Mouse (Mus musculus): ENCODE measurements around the gene Rnf32. TPM values are rescaled to one million over a fixed set of nuclear protein-coding genes. Genes with fewer than 3 reads are reported as not detected.

The Rnf32 gene
- total RNA-seq (2021), result 5.1 and 5.5 TPM in 2 replicates
- long read RNA-seq, partial matches to known transcripts, result 1 of 4 reads
- long read RNA-seq, other reads (novel, unspliced or antisense), result 3 of 4 reads

GRCm38 (mm10) chr5:29195570-29196263 is at the start of gene Rnf32:
TSS of gene Rnf32 (plus strand) at chr5:29195992.
- DNase-seq, result peak; percentile 89

- DNase-seq, result no peak
Observed at GRCm38 (mm10) chr5:29150146-29150545, 45.6 kb upstream of the Rnf32 start.

- no peak for DNase-seq
Observed at GRCm38 (mm10) chr5:29159849-29160248, 35.9 kb upstream of the Rnf32 start.

GRCm38 (mm10) chr5:29166947-29167346 is 28.8 kb upstream of the Rnf32 start:
- no peak for DNase-seq

DNA sequence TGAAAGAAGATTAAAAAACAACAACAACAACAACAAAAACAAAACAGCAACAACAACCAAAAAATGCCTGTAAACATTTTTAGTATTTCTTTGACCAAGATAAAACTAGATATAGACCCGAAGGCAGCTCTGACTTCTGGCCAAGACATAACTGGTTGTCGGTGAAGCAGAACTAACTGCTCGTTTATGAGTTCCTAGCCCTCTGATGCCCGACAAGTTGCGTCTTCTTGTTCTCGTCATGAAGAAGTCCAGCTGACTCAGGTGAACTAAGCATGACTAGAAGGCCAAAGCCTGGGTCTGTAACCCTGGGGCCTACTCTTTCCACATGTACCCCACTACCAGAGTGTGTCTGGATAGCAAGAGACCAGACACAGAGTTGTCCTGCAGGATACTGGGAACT is 25.6 kb upstream of the Rnf32 start:
- no peak for DNase-seq

DNA sequence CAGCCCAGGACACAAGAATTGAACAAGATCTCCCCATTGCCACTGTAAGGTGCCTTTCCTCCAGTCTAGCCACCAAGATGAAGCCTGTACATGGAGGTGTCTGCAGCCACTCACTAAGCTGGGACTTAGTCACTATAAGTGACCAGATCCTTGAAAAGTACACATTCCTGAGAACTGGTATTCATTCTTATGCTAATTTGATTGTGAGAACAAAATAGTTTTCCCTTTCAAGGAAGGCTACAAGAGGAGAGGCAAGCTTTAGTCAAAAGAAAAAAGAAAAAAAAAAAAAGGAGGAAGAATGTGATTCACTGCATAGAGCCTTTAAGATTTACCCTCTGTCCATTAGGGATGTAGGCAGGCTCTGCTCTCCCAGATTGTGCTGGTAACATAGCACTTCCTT is 24.6 kb upstream of the Rnf32 start:
- DNase-seq, result no peak

DNA sequence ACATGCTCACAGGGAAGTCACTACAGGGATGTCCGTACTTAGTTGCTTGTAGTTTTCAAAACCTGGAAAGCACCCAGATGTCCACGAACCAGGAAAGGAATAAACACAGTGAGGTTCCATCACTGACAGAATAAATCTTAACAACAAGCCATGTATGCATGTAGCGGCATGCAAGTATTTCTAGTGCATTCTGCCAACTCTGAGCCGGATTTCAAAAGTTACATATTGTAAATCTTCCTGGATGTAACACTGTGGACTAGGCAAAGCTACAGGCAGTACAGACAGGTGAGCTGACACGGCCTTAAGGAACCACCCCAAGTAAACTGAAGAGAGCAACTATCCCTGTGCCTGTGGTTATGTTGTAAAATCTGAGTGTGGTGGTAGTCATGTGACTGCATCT is 9.0 kb upstream of the Rnf32 start:
- DNase-seq, result no peak

DNA sequence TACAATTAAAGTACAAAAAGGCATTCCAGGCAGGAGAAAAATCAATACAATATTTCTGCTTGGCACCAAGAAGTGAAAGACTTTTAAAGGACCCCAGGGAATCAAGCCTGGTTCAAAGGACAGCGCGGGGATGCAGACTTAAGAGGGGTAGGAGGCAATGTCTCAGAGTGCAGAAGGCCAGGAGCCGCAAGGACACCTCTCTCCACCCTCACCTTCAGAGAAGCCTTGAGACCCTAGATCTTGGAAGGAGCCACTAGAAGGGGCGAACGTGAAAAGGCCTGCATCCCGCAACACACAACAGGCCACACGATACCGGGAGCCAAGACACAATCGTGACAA is 592 bp upstream of the Rnf32 start:
- DNase-seq, result no peak

- DNase-seq, result no peak
Observed at GRCm38 (mm10) chr5:29196264-29196658, 469 bp downstream of the Rnf32 start.

- DNase-seq, result no peak
Observed at GRCm38 (mm10) chr5:29197187-29197586, 1.4 kb downstream of the Rnf32 start.

GRCm38 (mm10) chr5:29198960-29199488 is 3.2 kb downstream of the Rnf32 start:
- no peak for DNase-seq

DNA sequence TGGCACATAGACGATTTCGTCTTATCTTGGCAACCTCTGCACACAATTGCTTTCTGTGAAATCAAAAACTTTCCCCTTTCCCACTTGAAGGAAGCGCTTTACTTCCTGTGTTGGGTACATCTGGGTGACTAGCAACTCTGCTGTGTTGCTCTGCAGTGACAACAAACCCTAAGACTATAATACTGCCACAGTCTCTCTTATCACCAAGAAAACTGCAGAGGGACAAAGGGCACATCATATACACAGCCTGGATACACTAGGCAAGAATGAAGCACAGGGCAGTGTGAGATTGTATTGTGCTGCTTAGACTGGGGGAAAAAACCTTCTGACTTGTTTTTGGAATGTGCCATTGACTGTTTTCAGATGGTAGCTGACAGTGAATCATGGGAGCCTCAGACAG is 4.1 kb downstream of the Rnf32 start:
- DNase-seq, result no peak

DNA sequence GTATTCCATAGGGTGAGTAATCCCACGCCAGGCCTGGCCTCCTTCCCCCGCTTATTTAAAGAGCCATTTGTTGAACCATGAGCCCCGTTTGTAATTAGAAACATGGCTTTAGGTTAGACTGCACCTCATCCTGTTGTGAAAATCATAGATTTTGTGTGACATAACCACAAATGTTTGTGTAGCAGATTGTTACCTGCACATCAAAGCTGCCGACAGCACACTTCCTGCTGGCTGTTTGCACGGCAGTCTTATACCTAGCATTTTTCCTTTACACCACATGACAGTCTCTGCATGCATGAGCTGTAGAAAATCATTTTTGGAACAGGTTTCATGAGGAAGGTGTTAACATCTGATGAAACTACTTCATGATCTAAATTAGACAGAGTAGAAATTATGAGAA is 9.9 kb downstream of the Rnf32 start:
- no peak for DNase-seq

DNA sequence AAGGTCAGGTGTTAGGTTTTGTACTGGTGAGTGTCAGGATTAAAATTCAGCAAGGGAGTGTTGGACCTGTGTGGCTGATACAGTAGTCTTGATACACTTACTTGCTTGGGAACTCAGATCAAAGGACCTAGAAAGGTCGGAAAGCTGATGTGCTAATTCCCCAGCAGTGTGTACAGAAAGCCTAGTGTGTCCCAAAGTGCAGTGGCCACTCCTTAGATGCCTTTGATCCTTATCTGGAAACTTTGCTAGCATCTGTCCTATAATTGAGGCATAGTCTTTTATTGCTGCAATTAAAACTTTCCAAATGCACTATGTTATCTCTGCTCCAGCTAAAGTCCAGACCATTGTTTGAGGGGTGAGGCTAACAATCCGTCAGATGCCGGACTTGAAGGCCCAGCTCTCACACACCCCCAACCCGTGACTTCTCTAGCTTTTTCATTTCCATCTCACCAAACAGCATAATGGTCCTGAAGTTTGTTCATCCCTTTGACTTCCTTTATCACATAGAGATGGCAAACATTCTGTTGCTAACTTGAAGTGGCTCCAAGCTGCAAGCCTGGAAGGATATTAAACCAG is 16.3 kb downstream of the Rnf32 start:
- no peak for DNase-seq

GRCm38 (mm10) chr5:29217997-29218396 is 22.2 kb downstream of the Rnf32 start:
- no peak for DNase-seq

DNA sequence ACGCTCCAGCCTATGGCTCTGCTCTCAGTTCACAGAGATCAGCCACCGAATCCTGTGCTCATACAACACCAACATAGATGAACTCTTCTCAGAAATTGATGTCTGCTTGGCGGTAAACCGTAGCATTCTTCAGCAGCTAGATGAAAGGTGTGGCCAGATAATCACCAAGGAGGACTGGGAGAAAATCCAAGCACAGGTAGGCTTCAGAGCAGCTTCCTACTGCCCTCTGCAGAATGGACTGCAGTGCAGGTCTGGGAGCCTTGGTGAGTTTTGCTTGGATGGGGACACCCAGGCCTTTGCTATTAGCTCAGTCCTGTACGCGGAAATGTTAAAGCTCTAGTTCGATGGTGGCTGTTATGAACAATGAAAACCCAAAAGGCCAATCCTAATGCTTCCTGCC is 28.3 kb downstream of the Rnf32 start:
- DNase-seq, result no peak

DNA sequence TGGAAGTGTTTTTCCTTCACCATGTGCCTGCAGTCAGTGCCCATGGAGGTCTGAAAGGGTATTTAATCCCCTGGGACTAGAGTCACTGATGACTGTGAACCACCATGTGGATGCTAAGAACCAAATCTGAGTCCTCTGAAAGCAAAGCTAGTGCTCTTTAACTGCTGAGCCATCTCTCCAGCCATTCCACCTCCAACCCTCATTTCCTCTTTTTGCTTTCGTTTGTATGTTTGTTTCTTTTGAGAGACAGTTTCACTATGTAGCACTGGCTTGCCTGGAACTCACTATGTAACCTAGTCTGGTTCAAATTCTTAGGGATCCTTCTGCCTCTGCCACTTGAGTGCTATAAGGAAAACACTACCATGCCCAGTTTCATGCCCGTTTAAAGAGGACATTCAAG is 34.7 kb downstream of the Rnf32 start:
- no peak for DNase-seq

DNA sequence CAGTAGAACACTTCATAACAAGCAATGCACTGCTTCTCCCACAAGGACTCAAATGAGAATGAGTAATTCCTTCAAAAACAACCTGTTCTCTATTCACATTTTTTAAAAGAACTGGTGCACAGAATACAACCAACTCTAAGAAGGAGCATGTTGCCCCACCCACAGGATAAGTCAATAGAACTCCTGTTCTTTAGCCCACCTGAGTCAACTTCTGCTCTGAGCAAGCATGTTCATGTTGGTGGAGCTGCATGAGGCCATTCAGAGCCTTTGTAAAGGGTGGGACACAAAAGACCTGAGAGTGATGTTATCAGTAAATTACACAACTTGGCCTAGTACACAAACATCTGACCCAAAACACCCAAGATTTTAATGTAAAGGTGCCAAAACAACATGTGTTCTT is 42.6 kb downstream of the Rnf32 start:
- no peak for DNase-seq

- DNase-seq, result no peak
Observed at GRCm38 (mm10) chr5:29244769-29245168, 49.0 kb downstream of the Rnf32 start.

DNA sequence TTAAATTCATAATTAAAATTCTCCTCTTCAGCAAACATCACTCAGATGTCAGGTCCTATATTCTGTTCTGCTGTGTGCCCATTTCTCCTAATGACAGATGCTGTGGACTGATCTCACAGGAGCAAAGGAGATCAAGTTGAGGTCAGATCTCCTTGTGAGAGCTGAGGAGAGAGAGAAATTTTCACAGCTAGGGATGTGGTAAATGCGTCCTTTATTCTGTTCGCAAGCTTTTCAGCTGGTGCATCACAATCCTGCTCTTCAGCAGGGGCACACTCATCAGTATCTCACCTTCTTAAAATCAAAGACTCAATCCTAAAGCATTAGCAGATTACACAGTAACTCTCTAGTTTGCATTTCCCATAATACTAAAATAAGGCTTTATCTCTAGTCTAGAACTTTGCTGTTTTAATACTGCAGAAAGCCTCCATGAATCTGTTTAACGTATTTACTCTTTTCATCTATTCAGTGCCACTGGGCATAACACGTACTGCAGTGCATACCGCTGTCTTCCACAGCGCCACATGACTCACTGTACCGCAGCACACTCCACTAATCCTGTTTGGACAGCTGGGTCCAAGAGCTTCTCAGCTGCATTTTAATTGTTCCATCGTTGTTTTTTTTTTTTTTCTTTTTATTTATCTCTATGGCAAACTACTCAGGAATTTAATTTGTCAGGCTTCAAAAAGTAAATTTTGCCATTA is 55.2 kb downstream of the Rnf32 start:
- DNase-seq, result no peak

DNA sequence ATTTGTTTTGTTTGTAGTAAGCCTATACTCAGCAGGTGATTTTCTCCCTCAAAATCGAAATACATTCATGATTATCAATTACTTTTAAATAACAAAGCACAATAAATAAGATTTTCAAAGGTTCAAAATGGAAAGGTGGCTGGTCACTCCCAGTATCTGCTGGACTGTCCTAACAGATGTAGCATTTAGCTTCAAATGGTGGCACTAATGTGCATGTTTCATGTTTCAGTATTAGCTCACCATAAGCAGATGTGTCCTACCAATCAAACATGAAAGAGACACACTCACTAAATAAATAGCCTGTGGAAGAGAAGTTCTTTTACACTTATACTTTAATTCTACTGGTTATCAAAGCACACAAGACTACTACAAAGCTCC is 55.7 kb downstream of the Rnf32 start:
- DNase-seq, result no peak

DNA sequence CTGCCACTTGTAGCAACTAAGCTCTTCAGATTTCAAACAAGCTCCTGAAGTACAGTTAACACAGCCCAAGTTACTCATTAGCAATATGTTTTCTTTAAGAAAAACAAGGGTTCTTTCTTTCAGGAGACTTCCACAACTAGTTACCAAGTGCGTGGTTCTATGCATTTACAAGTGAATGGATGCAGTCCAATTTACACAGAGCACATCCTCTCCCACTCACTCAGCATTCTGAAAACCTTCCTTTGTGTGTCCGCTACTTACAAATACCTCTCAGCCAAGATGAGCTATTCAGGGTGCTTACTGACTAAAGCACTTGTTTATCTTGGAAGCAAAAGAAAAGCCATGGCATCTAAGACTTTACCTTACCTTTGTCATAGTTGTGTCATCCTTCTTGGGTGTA is 58.1 kb downstream of the Rnf32 start:
- DNase-seq, result no peak

DNA sequence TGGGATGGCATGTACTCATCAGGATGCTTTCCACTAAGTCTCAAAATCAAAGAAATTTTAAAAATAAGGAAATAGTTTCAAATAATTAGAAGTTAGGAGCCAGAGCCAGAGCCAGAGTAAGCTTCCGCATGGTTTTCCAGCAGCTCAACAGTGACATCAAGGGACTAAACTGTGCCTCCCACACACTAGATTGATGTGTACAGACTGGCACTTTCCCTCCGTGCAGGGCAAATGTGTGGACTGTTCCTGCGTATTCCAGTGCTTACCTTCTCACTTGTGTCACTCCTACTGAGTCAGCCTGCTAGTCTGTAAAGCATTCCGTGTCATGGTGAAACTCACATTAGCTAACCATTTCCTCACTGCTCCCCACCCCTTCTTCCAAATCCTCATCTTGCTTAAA is 75.1 kb downstream of the Rnf32 start:
- peak; percentile 7 for DNase-seq

DNA sequence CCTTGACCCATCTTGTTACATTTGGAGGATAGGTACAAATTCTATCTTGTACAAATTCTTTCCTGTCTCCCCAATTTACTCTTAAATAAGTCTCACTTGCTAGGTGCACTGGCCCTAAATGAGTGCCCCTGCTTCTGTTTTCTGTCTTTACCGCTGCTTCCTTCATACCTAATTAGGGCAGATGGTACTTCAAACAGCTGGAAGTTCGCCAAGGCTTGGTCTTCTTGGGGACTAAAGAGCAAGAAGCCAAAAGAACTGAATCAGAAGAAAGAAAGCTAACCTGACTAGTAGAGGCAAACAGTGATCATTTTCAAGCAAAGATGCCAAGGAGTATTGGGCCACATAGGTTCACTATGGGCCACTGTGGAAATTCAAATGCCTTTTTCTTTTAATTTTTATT is 77.6 kb downstream of the Rnf32 start:
- no peak for DNase-seq
